Mouse (Mus musculus): ENCODE measurements around the gene Zc3h12c.

- TF ChIP-seq CTCF (IDR thresholded peaks at IDR 0.05) (no peak), EP300 (IDR thresholded peaks at IDR 0.05) (no peak)
Measured at GRCm38 (mm10) chr9:52173937-52174336, 5.6 kb upstream of the Zc3h12c start.

All from lung, postnatal 0 days (tissue).